Mouse (Mus musculus) Patski (cell line): ENCODE data around the gene Uqcr11. TPM values are rescaled to one million over a fixed set of nuclear protein-coding genes. Genes with fewer than 3 reads are reported as not detected.

Experiments used
- ATAC-seq: fragments of 100-300 bp; one replicate; pipeline ENCODE4 v1.8.0; 2021
- CTCF ChIA-PET: fragments of 350-600 bp; sonication (Branson Sonifier 250); formaldehyde crosslinking; loops from one replicate; lab custom pipeline; 2022; ENCODE audit warnings: inconsistent platforms; lab: Charles Lee
- POLR2A ChIA-PET: fragments of 350-600 bp; sonication (Branson Sonifier 250); formaldehyde crosslinking; loops from one replicate; lab custom pipeline; 2022; ENCODE audit warnings: antibody characterized with exemption, inconsistent platforms; lab: Charles Lee
- DNase-seq: peaks from one replicate; pipeline ENCODE4 v3.0.0-alpha.2; 2011; ENCODE audit warnings: low read depth, low spot score
- H3K27me3 ChIP-seq: fragments of 371-371 bp; one replicate; pipeline ENCODE4 v1.5.1; 2021
- CTCF ChIP-seq: fragments of 100-300 bp; IDR thresholded peaks from one replicate; pipeline ENCODE4 v1.5.1; 2021
- in situ Hi-C: fragments of 300-500 bp; cut with MboI; formaldehyde crosslinking; loops from 3 replicates; pipeline ENCODE4 v1.11.1; 2018; ENCODE audit warnings: low pct_unique_long_range_greater_than_20kb, mixed read lengths
- polyA plus RNA-seq: library from polyadenylated mRNA; unstranded; gene quantifications from one replicate; pipeline ENCODE4 v1.2.3, GENCODE M21; 2021

Gene Uqcr11
- polyA plus RNA-seq: 535 TPM

DNA sequence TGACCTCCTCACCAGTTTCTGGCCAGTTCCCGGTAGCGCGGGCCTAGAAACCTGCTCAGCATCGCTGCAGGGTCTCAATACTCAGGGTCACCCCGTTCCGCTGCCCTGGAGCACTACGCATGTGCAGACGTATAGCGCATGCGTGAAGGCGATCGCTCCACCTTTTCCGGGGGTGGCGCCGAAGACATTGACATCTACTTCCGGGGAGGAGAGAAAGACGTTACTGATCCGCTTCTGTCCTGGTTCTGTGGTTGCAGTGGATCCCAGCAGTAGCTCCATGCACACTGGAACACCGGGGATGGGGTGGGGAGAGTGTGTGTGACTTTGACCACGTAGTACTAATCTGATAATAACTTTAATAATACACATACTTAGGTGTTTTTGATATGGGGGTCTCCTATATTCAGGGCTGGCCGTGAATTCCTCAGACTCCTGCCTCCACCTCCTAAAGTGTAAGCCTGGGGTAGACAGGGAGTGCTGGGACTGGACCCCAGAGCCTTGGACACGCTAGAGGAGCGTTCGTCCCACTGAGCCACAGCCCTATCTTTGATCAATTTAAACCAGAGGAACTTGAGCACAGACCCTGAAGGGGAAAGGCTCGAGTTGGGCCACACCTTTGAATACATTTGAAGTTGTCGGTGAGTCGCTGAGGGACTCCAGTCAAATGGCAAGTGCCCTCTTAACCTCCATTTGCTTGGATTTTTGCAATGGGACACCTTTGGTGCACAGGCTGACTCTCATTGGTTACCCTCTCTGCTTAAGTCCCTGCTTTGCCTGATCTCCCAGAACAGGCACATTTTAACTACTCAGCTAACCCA is at the start of gene Uqcr11:
Gene Uqcr11 (minus strand): TSS at position 147 of the 818 bp plus-strand sequence.
- in situ Hi-C loops: no loop called here
- DNase-seq (no peak), ATAC-seq (peak; percentile 54)
- H3K27me3 ChIP-seq: no peaks in the 10 kb centered on the region
- TF ChIP-seq CTCF: no peak
- POLR2A ChIA-PET: interaction anchor here (0.6 to 1.5 kb wide), 3 partner anchors 15 to 25 kb away, joined by 3 to 7 read pairs (median 4); no protein-coding TSS in a partner anchor
- CTCF ChIA-PET: interaction anchor here (1.0 kb wide), 1 partner anchor 31 kb away, joined by 3 read pairs; no protein-coding TSS in a partner anchor

DNA sequence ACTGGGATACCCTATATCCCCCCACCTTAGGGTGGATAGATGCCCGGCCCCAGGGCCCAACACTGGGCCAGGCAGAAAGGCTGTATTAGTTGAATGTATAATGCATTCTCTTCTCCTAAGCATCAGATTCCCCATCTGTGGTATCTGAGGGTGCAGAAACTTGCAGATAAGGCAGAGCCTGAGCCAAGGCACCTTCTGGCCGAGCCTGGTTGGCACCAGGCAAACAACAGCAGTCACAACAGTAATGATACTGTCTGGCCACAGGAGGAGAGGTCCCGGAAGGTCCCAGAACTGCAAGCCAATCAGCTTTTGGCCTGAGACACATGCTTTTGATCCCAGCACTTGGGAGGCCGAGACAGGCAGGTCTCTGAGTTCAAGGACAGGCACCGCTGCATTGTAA is 49.1 kb upstream of the Uqcr11 start:
- DNase-seq (no peak), ATAC-seq (no peak)
- in situ Hi-C loops: no loop called here
- no peak for TF ChIP-seq CTCF
- ChIA-PET CTCF (interaction anchor here (0.9 to 1.4 kb wide), 2 partner anchors 9 to 22 kb away, joined by 3 to 4 read pairs; no protein-coding TSS in a partner anchor), POLR2A (interaction anchor here (0.6 kb wide), 2 partner anchors 9 to 31 kb away, joined by 3 read pairs; no protein-coding TSS in a partner anchor)
- no peaks in the 10 kb centered on the region for H3K27me3 ChIP-seq

DNA sequence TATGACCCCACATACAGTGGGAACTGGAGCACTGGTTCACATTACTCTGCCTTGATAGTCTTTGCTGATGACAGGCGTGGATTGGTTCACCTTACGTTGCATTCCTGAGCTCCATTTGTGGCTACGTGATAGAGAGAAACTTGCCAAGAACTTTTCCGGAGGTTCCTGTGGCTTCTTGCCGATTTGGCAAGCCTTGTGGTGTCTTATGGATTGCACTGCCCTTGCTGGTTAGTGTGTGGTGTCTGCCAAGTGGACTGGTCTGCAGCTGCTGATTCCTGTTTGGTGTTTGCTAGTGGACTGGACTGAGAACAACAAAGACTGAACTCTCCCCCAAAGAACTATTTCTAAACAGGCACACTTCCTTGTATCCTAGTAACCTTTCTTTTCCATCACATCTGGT is 48.2 kb upstream of the Uqcr11 start:
- ATAC-seq (no peak), DNase-seq (no peak)
- POLR2A ChIA-PET: interaction anchor here (0.6 kb wide), 2 partner anchors 8 to 30 kb away, joined by 3 read pairs; no protein-coding TSS in a partner anchor
- TF ChIP-seq CTCF: no peak
- no peaks in the 10 kb centered on the region for H3K27me3 ChIP-seq
- in situ Hi-C loops: no loop called here
- CTCF ChIA-PET: no interaction called here

DNA sequence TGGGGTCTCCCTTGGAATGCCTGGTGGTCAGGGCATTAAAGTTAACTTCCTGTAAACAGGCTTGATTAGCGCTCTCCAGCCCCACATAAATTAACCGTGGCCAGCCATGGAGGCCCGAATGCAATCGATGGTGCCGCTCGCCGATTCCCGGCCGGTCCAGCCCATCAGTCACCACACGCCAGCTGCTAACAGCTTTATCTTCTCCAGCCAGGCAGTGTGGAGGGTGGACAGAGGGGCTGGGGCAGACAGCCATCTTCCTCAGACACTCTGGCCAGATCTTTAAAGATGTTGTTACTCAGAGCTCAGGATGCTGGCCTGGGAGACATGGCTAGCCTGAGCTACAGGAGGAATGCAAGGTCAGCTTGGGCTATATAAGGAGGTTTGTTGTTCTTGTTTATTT is 47.0 kb upstream of the Uqcr11 start:
- DNase-seq (no peak), ATAC-seq (no peak)
- no peak for TF ChIP-seq CTCF
- ChIA-PET CTCF (no interaction called here), POLR2A (no interaction called here)
- no peaks in the 10 kb centered on the region for H3K27me3 ChIP-seq
- in situ Hi-C loops: no loop called here

DNA sequence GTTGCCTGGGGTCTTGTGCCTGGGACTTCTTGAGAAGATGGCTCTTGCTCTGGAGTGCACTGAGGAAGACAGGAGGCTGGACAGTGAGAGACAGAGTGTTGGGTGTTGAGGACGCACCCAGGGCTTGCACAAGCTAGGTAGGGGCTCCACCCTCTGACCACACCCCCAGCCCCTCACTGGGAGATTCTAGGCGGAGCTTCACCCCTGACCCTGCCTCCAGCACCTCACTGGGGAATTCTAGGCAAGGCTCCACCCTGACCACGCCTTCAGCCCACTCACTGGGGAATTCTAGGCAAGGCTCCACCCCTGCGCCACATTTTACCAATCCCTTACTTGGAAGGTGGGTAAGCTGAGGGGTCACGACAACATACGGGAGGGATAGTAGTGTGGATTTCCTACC is 44.0 kb upstream of the Uqcr11 start:
- no peak for DNase-seq
- CTCF ChIA-PET: no interaction called here
- POLR2A ChIA-PET: interaction anchor here (1.2 kb wide), 1 partner anchor 56 kb away, joined by 3 read pairs; no protein-coding TSS in a partner anchor
- TF ChIP-seq CTCF: no peak
- H3K27me3 ChIP-seq: no peaks in the 10 kb centered on the region
- in situ Hi-C loops: no loop called here
- no peak for ATAC-seq

DNA sequence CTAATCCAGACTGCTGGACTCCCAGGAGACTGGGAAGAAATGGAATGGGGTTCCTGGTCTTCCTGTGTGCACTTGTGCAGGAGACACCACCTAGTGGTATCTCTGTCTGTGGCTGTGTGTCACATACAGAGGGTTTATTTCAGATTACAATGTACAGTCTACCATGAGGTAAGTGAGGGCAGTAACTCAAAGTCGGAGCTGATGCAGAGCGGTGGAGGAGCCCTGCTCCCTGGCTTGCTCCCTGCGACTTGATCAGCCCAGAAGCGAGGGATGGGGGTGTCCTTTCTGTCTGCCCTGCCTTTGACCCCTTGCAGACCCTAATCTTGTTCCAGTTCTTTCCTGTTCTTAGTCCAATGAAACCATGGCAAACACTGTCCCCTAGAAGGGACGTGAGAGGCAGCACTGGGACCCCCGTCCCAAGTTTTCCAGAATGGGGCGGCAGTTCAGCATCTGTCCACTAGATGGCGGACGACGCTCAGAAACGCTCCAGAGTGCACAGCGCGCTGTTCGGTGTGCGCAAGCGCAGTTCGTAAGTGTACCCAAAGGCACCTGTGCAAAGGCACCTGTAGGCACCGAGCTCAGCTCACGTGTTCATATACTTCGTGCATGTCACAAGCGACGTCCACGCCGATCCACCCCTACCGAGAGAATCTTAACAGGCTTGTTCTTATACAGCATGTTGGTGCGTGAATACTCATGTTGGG is 39.4 kb upstream of the Uqcr11 start:
- in situ Hi-C loops: loop anchor here (5.0 to 25.0 kb wide), 3 partner anchors 61 to 241 kb away; partner anchors contain the start of gene Mknk2

DNA sequence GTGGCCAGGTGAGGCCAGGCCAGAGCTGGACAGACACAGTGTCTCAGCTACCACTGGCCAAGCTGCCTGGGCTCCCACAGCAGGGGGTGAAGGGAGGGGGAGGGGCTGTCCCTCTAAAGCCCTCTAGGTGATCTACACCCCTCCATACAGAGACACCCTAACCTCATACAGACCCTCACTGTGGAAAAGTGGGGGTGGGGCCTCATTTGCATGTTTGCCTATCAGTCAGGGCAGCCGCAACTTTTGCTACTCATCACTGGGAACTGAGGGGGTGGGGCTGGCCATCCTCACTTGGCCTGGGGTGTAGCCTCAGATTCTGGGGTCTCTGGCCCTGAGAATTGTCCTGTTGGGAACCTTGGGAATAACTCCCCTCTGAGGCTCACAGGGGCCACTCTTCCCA is 38.4 kb upstream of the Uqcr11 start:
- ATAC-seq: no peak

More for the DNA sequence above, 39.4 kb upstream of the Uqcr11 start:
- DNase-seq (no peak), ATAC-seq (no peak)
- CTCF ChIA-PET: interaction anchor here (0.6 to 2.8 kb wide), 12 partner anchors 10 to 120 kb away, joined by 3 to 16 read pairs (median 4); partner anchors contain the start of gene Mex3d
- no peak for TF ChIP-seq CTCF
- H3K27me3 ChIP-seq: no peaks in the 10 kb centered on the region
- POLR2A ChIA-PET: interaction anchor here (1.1 kb wide), 1 partner anchor 63 kb away, joined by 4 read pairs; no protein-coding TSS in a partner anchor

DNA sequence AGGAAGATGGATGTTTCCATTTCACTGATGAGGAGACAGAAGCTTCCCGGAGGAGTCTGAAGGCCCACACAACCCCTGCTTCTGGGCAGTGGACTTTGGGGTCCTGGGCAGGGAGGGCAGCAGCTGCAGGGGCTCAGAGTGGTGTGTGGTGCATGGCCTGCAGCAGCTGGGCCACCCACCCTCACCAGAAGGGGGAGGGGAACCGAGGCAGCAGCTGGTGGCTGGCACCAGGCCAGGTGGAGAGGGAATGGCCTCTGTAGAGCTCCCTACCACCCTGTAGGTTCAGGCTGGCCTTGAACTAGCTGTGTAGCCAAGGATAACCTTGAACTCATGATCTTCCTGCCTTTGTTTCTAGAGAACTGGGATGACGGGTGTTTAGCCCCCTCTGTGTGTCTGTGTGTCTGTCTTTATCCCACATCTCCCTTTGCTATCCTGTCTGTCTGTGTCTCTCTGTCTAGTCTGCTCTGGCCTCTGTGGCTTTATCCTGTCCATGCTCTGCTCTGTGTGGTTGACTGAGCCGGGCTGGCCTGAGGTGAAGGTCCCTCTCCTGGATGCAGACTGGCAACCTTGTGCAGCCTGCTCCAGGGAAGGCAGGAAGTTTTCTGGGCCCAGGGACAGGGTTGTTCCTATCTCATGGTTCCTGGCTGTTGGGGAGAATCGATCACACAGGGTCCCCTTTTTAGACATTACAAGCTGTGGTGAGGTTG is 37.9 kb upstream of the Uqcr11 start:
- CTCF ChIA-PET: interaction anchor here (1.4 to 2.2 kb wide), 3 partner anchors 41 to 122 kb away, joined by 3 to 15 read pairs (median 8); no protein-coding TSS in a partner anchor
- ATAC-seq (no peak), DNase-seq (no peak)
- TF ChIP-seq CTCF: no peak
- in situ Hi-C loops: loop anchor here (5.0 to 25.0 kb wide), 3 partner anchors 63 to 243 kb away; partner anchors contain the start of gene Mknk2
- POLR2A ChIA-PET: no interaction called here
- no peaks in the 10 kb centered on the region for H3K27me3 ChIP-seq

More for the DNA sequence above, 38.4 kb upstream of the Uqcr11 start:
- no peaks in the 10 kb centered on the region for H3K27me3 ChIP-seq
- in situ Hi-C loops: loop anchor here (5.0 to 25.0 kb wide), 3 partner anchors 62 to 242 kb away; partner anchors contain the start of gene Mknk2
- POLR2A ChIA-PET: no interaction called here
- CTCF ChIA-PET: interaction anchor here (1.4 to 2.5 kb wide), 5 partner anchors 40 to 121 kb away, joined by 3 to 16 read pairs (median 11); no protein-coding TSS in a partner anchor
- TF ChIP-seq CTCF: no peak
- no peak for DNase-seq

DNA sequence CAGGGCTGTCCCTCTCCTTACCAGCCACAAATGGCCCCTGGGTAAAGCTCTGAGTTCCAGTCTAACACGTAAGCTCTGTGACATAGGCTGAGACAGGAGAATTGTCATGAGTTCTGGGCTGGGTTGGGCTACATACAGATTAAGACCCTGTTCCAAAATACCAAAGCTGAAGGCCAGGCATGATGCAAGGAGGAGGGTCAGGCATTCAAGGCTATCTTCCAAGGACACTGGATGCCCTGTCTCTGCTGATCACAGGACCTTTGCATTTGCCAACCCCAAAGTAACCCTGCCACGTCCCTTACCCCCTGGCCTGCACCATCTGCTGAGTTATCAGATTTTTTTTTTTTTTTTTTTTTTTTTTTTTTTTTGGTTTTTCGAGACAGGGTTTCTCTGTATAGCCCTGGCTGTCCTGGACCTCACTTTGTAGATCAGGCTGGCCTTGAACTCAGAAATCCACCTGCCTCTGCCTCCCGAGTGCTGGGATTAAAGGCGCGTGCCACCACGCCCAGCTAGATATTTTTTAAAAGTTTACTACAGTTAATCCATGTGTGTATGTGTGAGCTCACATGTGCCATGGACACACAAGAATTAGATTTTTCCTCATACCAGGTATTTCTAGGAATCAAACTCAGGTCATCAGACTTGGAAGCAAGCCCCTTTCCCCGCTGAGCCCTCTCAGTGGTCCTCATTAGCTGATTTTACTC is 37.1 kb upstream of the Uqcr11 start:
- ATAC-seq (no peak), DNase-seq (no peak)
- POLR2A ChIA-PET: no interaction called here
- CTCF ChIA-PET: interaction anchor here (1.9 to 2.1 kb wide), 2 partner anchors 63 to 66 kb away, joined by 8 to 15 read pairs; no protein-coding TSS in a partner anchor
- no peaks in the 10 kb centered on the region for H3K27me3 ChIP-seq
- in situ Hi-C loops: loop anchor here (25.0 kb wide), 1 partner anchor 244 kb away; the partner anchor contains the start of gene Mknk2
- TF ChIP-seq CTCF: no peak
